In the genomic region with DNA sequence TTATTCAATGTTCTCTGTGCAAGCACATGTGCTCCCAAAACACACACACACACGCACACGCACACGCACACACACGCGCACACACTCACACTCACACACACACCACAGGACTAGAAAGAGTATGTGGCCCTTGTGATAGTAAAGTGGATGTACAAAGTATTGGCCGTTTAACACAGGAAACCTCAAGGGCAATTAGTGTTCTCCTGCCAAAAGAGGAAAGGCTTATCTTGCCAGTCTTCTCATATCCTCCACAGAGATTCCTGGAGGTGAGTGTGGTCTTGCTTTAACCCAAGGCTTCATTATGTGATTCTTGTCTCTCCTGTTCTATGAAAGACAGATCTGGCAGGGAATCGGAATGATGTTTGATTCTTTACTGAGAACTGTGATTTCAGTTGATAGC, we compare ENCODE assay signal across 18 mouse cellular contexts.
"Had no signal": no experiment of that assay in that cellular context is flagged by ENCODE, and none has a peak within 500 bp of the region (broad histone marks: within the 10 kb centered on the region; RNA-seq: fewer than 3 reads in every experiment).

No protein-coding gene starts in this region.

- DNase-seq: lung, adult 18-20 months; lung, embryonic 14.5 days; lung, postnatal 10 days; lung, postnatal 4 days; midbrain, embryonic 14.5 days; retina, postnatal 1 day; right cerebral cortex, postnatal 14 days; thymus, adult 2 months; thymus, postnatal 14 days; thymus, postnatal 4 days had no signal

- H3K4me1 ChIP-seq: liver, embryonic 12.5 days; neural tube, embryonic 13.5 days; neural tube, embryonic 15.5 days had no signal

- H3K27ac ChIP-seq: liver, embryonic 12.5 days; liver, embryonic 14.5 days; midbrain, embryonic 10.5 days; midbrain, embryonic 12.5 days; neural tube, embryonic 13.5 days; neural tube, embryonic 15.5 days had no signal

- H3K4me3 ChIP-seq: liver, embryonic 12.5 days; midbrain, embryonic 10.5 days; midbrain, embryonic 12.5 days; myocyte; neural tube, embryonic 13.5 days; neural tube, embryonic 15.5 days had no signal

- H3K27me3 ChIP-seq: liver, embryonic 12.5 days; midbrain, embryonic 12.5 days; neural tube, embryonic 13.5 days; neural tube, embryonic 15.5 days had no signal

- H3K9ac ChIP-seq: liver, embryonic 12.5 days; liver, embryonic 14.5 days; lung, embryonic 14.5 days; midbrain, embryonic 12.5 days; neural tube, embryonic 13.5 days; neural tube, embryonic 15.5 days had no signal

- ATAC-seq: liver, embryonic 12.5 days; midbrain, embryonic 16.5 days had no signal

- H3K36me3 ChIP-seq: liver, embryonic 12.5 days; midbrain, embryonic 10.5 days; midbrain, embryonic 12.5 days; neural tube, embryonic 13.5 days; neural tube, embryonic 15.5 days had no signal

- H3K9me3 ChIP-seq: liver, embryonic 12.5 days; midbrain, embryonic 10.5 days; midbrain, embryonic 12.5 days; neural tube, embryonic 13.5 days; neural tube, embryonic 15.5 days had no signal
